In genomic region chr2:31636742-31637141, GRCm38 (mm10) we compare ENCODE assay signal across 10 mouse cellular contexts. TPM values are rescaled to one million over a fixed set of nuclear protein-coding genes. Genes with fewer than 3 reads are reported as not detected.
DNase-seq lines count a peak whose midpoint lies in the region; ATAC-seq and TF ChIP-seq lines count a peak whose summit lies in the region.
"Had no signal": no experiment of that assay in that cellular context is flagged by ENCODE, and none has a peak within 500 bp of the region (broad histone marks: within the 10 kb centered on the region; RNA-seq: fewer than 3 reads in every experiment).

No protein-coding gene starts in this region.

- H3K27ac ChIP-seq in heart, embryonic 10.5 days, result no peak overlapping the region
- no peak overlapping the region for H3K27ac ChIP-seq in forebrain, postnatal 0 days (ENCODE audit: low read depth, low read length)
- peak overlapping the region; percentile 32; the same call in 1 of the 2 replicates for H3K27ac ChIP-seq in midbrain, embryonic 11.5 days (ENCODE audit: low read depth, low read length)

- no peaks in the 10 kb centered on the region for H3K36me3 ChIP-seq in heart, embryonic 10.5 days
- no peaks in the 10 kb centered on the region for H3K36me3 ChIP-seq in forebrain, postnatal 0 days (ENCODE audit: insufficient read depth)
- H3K36me3 ChIP-seq in midbrain, embryonic 11.5 days (ENCODE audit: control insufficient read depth, insufficient read depth, low read length), result no peaks in the 10 kb centered on the region

- DNase-seq in heart, embryonic 10.5 days (ENCODE audit: low spot score), result no peak
- DNase-seq in heart, adult 18-20 months, result no peak
- DNase-seq in ES-CJ7 (ENCODE audit: low read depth, low spot score), result peak; percentile 48
- DNase-seq in forebrain, postnatal 0 days, result no peak
- DNase-seq in midbrain, embryonic 11.5 days (ENCODE audit: low spot score, missing footprints), result peak; percentile 99
- DNase-seq in cerebellum, postnatal 25 days, result no peak
- no peak for DNase-seq in thymus, adult 18-20 months
- no peak for DNase-seq in left cerebral cortex, adult 8-10 months (ENCODE audit: low spot score in 2 of 2)
- DNase-seq: lung, postnatal 4 days had no signal

- under 1% methylated on average over 35 of the region's 35 CpGs for WGBS in heart, embryonic 10.5 days
- under 1% methylated on average over 34 of the region's 35 CpGs for WGBS in forebrain, postnatal 0 days
- WGBS in midbrain, embryonic 11.5 days, result under 1% methylated on average over 35 of the region's 35 CpGs

- H3K4me1 ChIP-seq in heart, embryonic 10.5 days, result peaks cover 53% of the 10 kb centered on the region
- peaks cover 8% of the 10 kb centered on the region for H3K4me1 ChIP-seq in forebrain, postnatal 0 days (ENCODE audit: insufficient read depth)
- H3K4me1 ChIP-seq in midbrain, embryonic 11.5 days (ENCODE audit: control insufficient read depth, insufficient read depth, low read length), result peaks cover 45% of the 10 kb centered on the region

- no peak for TF ChIP-seq CTCF in forebrain, postnatal 0 days (IDR thresholded peaks at IDR 0.05; ENCODE audit: low read depth)

- H3K27me3 ChIP-seq in heart, embryonic 10.5 days (ENCODE audit: insufficient read depth, poor library complexity, severe bottlenecking), result peaks cover 100% of the 10 kb centered on the region
- peaks cover 78% of the 10 kb centered on the region for H3K27me3 ChIP-seq in forebrain, postnatal 0 days (ENCODE audit: insufficient read depth, low read length)
- peaks cover 98% of the 10 kb centered on the region for H3K27me3 ChIP-seq in midbrain, embryonic 11.5 days (ENCODE audit: control insufficient read depth, insufficient read depth, low read length)

- peak overlapping the region; percentile 44 for H3K4me3 ChIP-seq in heart, embryonic 10.5 days
- peak overlapping the region; percentile 23 for H3K4me3 ChIP-seq in forebrain, postnatal 0 days (ENCODE audit: low read depth, low read length)
- peak overlapping the region; percentile 35 for H3K4me3 ChIP-seq in midbrain, embryonic 11.5 days (ENCODE audit: low read depth, low read length)

- no peaks in the 10 kb centered on the region for H3K9me3 ChIP-seq in heart, embryonic 10.5 days
- no peaks in the 10 kb centered on the region for H3K9me3 ChIP-seq in forebrain, postnatal 0 days (ENCODE audit: low read length)
- no peaks in the 10 kb centered on the region for H3K9me3 ChIP-seq in midbrain, embryonic 11.5 days (ENCODE audit: control insufficient read depth, low read length)

- peak overlapping the region; percentile 37 for H3K4me2 ChIP-seq in forebrain, postnatal 0 days (ENCODE audit: low read depth)
- H3K4me2 ChIP-seq in midbrain, embryonic 11.5 days, result peak overlapping the region; percentile 64

- no peak; the same call in 1 of the 2 replicates for ATAC-seq in forebrain, postnatal 0 days
- ATAC-seq in midbrain, embryonic 11.5 days (ENCODE audit: low FRiP score), result peak; percentile 91

- no peak overlapping the region for H3K9ac ChIP-seq in forebrain, postnatal 0 days
- no peak overlapping the region for H3K9ac ChIP-seq in midbrain, embryonic 11.5 days (ENCODE audit: low read length)

RNA-seq across cellular contexts. Expression of gene Prdm12, which starts 3.1 kb away (rescaled TPM):
- polyA plus RNA-seq in heart, embryonic 10.5 days (2016; fragmentation: Nextera tagmentation; extraction: Ambion mirVana), result not detected in 2 replicates
- not detected for total RNA-seq in heart, adult 18-20 months (2021)
- total RNA-seq in forebrain, postnatal 0 days (2014; rRNA removed), result 0.62 and 2.5 TPM in 2 replicates
- polyA plus RNA-seq in forebrain, postnatal 0 days (2015; fragmentation: Nextera tagmentation; extraction: Ambion mirVana), result 1.0 and 1.9 TPM in 2 replicates
- polyA plus RNA-seq in midbrain, embryonic 11.5 days (2014; fragmentation: Nextera tagmentation; extraction: Ambion mirVana), result 11.3 and 11.7 TPM in 2 replicates
- 1 to 10 TPM in 2 of 4 experiments, under 1 TPM in 2; 0.18 to 1.6 (median 0.97) TPM for total RNA-seq in left cerebral cortex, adult 8-10 months (2022)
- total RNA-seq: adrenal gland, adult 18-20 months had no signal

RNA-seq across cellular contexts. Expression of gene Exosc2, which starts 33.8 kb away (rescaled TPM):
- polyA plus RNA-seq in heart, embryonic 10.5 days (2016; fragmentation: Nextera tagmentation; extraction: Ambion mirVana), result 63.0 and 76.3 TPM in 2 replicates
- 10 to 100 TPM in 1 of 2 experiments, 1 to 10 TPM in 1; 8.2 to 10.1 TPM for total RNA-seq in heart, adult 18-20 months (2021)
- 33.4 and 41.9 TPM in 2 replicates for total RNA-seq in forebrain, postnatal 0 days (2014; rRNA removed)
- 28.4 and 34.0 TPM in 2 replicates for polyA plus RNA-seq in forebrain, postnatal 0 days (2015; fragmentation: Nextera tagmentation; extraction: Ambion mirVana)
- 70.1 and 70.2 TPM in 2 replicates for polyA plus RNA-seq in midbrain, embryonic 11.5 days (2014; fragmentation: Nextera tagmentation; extraction: Ambion mirVana)
- 10 to 100 TPM; 20.9 to 26.0 (median 24.4) TPM for total RNA-seq in left cerebral cortex, adult 8-10 months (2022)

RNA-seq across cellular contexts. Expression of gene Abl1, which starts 51.4 kb away (rescaled TPM):
- polyA plus RNA-seq in heart, embryonic 10.5 days (2016; fragmentation: Nextera tagmentation; extraction: Ambion mirVana), result 40.5 and 43.1 TPM in 2 replicates
- 10 to 100 TPM; 25.5 to 26.5 TPM for total RNA-seq in heart, adult 18-20 months (2021)
- total RNA-seq in forebrain, postnatal 0 days (2014; rRNA removed), result 48.1 and 54.0 TPM in 2 replicates
- polyA plus RNA-seq in forebrain, postnatal 0 days (2015; fragmentation: Nextera tagmentation; extraction: Ambion mirVana), result 12.4 and 12.5 TPM in 2 replicates
- polyA plus RNA-seq in midbrain, embryonic 11.5 days (2014; fragmentation: Nextera tagmentation; extraction: Ambion mirVana), result 28.4 and 33.0 TPM in 2 replicates
- total RNA-seq in left cerebral cortex, adult 8-10 months (2022), result 10 to 100 TPM; 47.1 to 49.9 (median 47.7) TPM

Comparison
In these comparisons a context has a peak if more than half of its experiments do, and no peak if none do; other contexts are left out.
1. DNase-seq: peak in ES-CJ7 (single experiment) and midbrain, embryonic 11.5 days (single experiment); none in heart, embryonic 10.5 days (single experiment), heart, adult 18-20 months (0 of 2), forebrain, postnatal 0 days (single experiment), cerebellum, postnatal 25 days (0 of 2), thymus, adult 18-20 months (0 of 2) and left cerebral cortex, adult 8-10 months (0 of 2).
2. Peak in every context shown above with its lines, with median percentiles within 50 percentile points of each other: H3K4me3 ChIP-seq.